Mouse (Mus musculus): ENCODE data around the gene Ghrh.

- TF ChIP-seq CTCF (IDR thresholded peaks at IDR 0.05; ENCODE audit: control insufficient read depth, insufficient read depth, insufficient read length), result no peak
- no peak for TF ChIP-seq MAX (IDR thresholded peaks at IDR 0.05)
- TF ChIP-seq USF1 (IDR thresholded peaks at IDR 0.05; ENCODE audit: low read depth), result no peak
- no peak for TF ChIP-seq FOSL1 (IDR thresholded peaks at IDR 0.05; ENCODE audit: insufficient read depth, low read length, poor library complexity, severe bottlenecking)
- TF ChIP-seq MYOD1 (IDR thresholded peaks at IDR 0.05; ENCODE audit: control insufficient read depth, insufficient read length, low read depth), result no peak
- no peak for TF ChIP-seq CEBPB (IDR thresholded peaks at IDR 0.05; ENCODE audit: low read depth)
- no peak for TF ChIP-seq MYOG (IDR thresholded peaks at IDR 0.05; ENCODE audit: control insufficient read depth, extremely low read depth, insufficient read length)
Observed at GRCm38 (mm10) chr2:157389591-157389921, 42.2 kb upstream of the Ghrh start.

Data from C2C12 (cell line).